Mouse (Mus musculus) heart, postnatal 25 days (tissue): ENCODE measurements at regions not wholly inside any gene's neighbourhood (a gene's known extent, or its start where the extent isn't known, plus 50 kb on each side); places are given as distances from the start of the nearest gene placed in this dataset.

ENCODE experiments used
- DNase-seq: peaks from one replicate; pipeline ENCODE4 v3.0.0; 2022; ENCODE audit warnings: low spot score
- intact Hi-C: fragments of 180-260 bp; cut with DNase I; formaldehyde crosslinking; loops from one replicate; pipeline ENCODE4 v1.15.1; 2025

DNA sequence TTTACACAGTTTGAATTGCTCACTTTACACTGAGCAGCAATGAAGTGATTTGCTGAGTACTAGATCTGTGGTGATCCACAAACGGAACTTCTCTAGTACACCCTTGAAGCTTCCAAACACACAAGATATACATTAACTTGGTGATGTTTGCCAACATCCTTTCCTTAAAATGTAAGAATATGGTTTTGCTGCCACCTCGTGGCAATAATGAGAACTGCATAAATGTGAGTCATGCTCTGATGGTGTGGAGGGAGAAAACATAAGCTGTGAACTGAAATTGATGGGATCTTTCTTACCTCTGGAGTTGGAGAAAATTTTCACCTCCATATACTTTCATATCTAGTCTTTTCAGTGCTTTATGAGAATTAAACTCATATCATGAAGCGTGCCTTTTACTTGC is 51.6 kb downstream of the Bex3 start:
- intact Hi-C loops = loop anchor here (5.0 kb wide), 2 partner anchors 274 to 386 kb away; partner anchors contain the start of gene Tceal1
- no peak for DNase-seq

DNA sequence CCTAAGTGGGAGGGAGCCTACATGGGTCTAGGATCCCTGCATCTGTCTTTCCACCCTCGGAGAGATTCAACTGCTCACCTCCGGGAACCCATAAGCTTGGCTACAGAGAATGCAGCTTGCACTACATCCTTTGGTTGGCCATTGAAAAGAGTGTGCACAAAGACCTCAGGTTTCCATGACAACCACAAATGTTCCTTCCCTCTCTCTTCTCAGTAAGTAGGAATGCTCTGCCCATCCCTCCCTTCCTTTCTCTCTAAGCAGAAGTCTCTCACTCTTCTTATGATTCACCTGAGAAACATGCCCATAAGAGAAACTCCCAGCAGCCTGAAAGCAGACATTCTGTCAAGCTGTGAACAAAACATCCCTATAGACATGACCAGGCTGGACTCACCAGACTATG is 95.8 kb downstream of the Bex3 start:
- intact Hi-C loops = no loop called here
- no peak for DNase-seq
